Mouse (Mus musculus) MEL-GATA-1-ER (cell line): Measurements from ENCODE around the gene Cpa5.

Source experiments
- DNase-seq: peaks from one replicate; pipeline ENCODE4 v3.0.0-alpha.2; 2012; ENCODE audit warnings: low read depth; ENCODE audit errors: extremely low read depth

Gene Cpa5

DNA sequence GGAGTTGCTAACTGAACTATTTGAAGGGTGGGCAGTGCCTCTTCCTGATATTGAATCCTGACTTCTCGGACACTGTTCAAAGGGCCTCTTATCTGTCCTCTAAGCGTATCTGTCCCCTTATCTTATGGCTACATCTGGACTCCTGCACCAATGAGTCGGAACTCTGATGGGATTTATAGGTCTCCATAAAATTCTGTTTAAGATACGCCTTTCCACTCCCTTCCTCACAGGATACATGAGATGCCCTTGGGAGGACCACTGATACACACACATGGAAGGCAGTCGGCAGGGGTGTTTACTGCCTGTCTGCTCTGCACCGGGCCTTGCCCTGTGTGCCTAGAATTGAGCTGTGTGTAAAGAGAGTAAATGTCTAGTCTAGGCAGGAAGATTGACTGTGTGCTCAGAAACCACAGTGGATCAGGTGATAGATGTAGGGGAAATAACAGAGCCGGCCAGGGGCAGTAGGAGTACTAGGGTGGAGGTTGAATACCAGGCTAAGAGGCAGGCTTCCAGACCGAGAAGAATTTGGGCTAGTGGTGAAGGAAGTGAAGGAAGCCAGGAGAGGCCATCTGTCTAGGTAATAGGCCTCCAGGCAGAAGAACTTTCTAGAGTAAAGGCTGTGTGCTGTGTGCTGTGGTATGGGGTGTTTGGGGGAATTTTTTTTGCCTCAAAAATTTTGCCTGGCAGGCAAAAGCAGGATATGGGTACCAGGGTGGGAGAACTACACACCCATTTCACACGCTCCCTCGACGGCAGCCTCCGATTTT, 33.1 kb downstream of the Cpa5 start:
- no peak for DNase-seq

DNA sequence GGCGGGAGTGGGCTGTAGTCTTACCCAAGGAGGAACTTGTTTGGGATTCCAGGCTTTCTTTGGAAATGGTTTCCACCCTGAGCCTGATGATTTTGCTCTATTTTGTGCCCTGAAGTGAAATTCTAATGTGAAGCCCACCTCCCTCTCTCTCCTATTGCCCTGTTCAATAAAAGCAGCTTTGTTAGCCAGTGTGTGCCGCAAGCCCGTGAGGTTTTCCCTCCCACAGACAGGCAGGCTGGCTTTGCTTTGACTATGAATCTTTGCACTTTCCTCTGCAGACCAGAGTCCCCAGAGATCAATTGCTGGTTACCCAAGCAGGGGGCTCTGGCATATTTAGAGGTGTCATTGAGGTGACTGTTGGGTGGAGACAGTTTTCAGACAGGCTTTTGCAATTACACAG, 33.7 kb downstream of the Cpa5 start:
- DNase-seq, result no peak

DNA sequence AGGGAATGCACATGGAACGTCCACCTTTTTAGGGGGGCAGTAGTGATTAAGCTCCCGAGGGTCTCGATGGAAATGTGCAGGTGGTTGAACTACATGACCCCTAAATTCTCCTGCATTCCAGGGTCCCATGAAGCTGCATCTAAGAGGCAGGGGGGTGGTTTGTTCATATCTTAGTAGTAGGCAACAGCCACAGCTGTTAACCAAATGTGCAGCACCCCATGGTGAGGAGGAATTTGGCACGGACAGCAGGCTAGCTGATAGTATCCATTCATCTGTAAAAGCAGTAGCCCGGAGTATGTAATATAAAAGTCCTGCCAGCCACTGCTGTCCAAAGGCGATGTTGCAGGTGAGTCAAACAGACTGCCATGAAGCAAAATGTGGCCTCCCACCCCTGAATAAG, 34.6 kb downstream of the Cpa5 start:
- no peak for DNase-seq

DNA sequence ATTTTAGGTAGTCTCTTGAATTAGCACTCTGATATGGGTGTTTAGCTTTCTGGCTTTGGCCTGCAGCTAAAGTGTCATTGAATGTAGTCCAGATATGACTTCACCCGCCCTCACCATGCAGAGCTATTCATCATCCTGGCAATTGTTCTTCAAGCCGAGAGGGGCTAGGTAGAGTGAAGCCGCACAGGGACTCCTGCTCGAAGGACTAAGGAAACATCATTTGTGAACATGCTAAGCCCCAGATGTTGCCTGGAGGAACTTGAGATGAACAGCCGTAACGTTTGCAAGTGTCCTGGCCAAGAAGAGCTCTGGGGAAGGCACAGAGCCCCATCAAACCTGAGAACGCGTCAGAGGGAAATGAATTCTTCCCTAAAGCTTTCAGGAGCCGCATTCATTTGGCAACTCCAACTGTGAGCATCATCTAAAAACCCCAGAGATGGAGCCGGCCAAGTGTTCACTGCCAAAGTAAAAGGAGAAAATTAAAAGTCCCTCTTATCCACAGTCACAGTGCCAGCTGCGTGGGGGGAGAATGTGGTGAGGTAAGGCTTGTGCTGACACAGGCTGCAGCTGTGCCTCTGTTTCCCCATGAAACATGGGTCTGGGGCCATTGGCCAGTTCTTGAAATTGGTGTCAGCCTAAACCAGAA, 39.0 kb downstream of the Cpa5 start:
- no peak for DNase-seq

DNA sequence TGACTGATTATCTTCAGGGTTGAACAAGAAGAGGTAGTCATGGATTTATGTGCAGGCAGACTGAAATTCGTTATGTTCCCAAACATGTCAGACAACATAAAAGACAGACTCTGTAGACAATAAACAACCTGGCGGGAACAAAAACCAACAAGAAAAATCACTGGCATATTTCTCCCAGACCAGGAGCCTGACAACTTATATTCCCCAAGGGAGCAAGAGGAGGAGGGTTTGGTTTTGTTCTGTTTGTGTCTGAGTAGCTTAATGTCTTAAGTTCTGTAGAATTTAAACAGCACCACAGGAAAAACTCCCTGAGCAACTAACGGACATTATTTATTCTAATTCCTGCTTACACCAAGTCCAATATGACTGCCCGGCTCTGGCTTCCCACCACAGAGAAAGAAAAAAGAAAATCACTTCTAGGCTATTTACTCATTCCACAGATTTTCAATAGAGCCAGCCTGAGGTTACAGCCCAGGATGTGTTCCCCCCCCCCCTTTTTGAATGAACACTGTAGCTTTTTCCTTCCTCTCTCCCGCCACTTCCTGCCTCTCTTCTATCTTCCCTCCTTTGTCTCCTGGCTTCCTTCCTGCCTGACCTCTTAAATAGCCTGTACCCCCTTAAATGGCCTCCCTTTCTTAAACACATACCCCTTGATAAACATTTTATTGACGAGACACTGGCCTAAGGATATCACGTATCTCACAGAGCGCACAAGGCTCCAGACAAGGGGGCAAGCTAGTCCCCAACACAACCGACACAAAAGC, 41.8 kb downstream of the Cpa5 start:
- DNase-seq, result no peak

DNA sequence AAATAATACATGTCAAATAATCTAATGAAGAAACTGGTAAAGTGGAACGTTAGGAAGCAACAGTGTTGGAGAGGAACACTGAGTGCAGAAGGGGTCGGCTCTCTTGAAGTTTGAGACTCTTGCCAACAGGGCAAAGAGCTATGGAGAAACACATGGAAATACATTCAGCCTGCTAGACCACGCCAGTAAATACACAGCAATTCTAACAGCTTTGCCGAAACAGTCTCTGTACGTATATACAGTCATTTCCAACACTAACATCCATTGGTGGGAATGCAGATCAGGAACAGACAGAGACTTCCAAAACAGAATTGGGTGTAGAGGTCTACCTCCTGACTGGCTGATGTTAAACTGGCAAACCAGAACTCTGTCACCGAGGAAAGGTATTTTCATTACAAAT, 42.7 kb downstream of the Cpa5 start:
- no peak for DNase-seq

DNA sequence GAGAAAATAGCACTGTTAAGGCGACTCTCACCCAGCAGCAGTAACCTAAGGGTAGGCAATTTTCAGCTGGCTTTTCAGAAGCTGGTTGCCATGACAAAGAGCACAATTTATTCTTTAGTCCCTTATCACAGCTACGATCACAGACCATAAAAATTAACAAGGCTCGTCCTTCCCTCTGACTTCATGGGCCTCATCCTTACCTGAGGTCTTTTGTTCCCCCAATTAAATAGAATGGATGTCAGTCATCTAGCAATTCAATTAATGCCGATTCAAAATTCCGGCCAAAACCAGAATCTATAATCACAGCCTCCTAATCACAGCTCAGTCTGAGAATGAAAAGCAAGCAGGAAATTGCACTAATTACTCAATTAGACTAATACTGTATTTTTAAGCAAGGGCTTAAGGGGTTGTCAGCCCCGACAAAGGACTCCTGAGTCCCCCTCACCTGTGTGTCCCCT, 43.6 kb downstream of the Cpa5 start:
- no peak for DNase-seq

DNA sequence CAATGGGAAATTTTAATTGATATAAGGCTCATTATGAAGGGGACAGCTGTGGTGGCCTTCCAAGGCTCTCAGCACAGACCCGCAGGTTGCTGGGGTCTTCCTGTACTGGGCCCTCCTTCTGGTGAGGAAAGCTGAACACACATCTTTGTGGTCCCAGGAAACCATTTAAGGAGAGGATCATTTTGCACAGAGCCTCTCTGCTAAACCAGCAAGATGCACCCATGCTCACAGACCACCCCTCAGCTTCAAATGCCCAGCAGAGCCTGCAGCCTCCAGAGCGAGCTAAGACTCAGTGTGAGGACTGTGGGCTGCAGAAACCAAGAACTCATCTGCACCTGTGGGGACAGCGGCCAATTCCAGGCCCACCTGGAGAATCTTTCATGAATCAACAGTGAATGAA, 44.1 kb downstream of the Cpa5 start:
- DNase-seq, result no peak

DNA sequence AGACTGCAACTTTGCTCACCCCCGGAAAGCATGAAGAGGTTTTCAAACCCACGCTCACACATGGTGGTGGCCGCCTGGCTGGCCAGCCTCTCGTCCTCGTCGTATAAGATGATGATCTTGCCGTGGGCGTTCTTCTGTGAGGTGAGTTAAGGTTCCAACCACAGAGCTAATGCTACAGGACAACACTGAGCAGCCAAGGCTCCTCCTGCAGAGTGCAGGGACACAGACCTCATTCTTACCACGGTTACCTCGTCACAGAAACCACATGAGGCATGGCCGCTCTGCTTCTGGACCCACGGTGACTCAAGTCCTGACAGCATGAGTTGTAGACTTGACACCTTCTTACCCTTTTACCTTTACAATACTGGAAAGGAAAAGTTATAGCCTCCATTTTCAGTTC, 46.5 kb downstream of the Cpa5 start:
- no peak for DNase-seq

DNA sequence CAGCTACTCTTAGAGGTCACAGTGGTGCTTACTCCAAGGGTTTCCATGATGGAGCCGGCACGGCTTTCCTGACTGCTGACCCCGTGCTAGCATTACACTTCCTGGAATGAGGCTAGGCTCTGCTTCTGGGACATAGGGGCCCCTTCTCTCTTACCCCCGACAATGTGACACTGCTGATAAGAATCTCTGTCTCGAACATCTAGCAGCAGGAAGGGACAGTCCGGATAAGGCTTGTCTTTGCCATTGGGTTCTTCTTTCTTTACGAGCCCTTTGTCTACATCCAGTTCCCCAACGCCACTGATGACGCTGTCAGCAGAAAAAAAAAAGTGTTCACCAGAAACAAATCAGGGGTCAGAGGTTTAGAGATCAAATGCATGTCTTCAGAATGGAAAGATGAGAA, 47.8 kb downstream of the Cpa5 start:
- DNase-seq, result no peak

DNA sequence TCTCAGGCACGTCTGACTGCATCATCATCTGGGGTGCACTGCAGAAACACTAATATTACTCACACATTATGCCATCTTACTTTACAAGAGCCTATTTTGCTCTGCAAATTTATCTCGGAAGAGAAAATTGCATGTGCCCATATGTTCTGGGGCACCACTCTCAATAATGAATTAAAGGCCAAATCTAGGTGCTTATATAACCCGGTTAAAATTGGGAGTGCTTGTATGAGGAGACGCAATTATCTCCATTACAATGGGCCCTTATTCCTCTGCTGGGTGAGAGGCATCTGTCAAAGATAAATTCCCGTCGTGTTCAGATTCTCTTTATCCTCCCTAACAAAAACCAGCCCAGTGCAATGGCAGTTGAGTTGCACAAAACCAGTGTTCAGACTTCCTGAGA, 54.0 kb downstream of the Cpa5 start:
- DNase-seq, result no peak

DNA sequence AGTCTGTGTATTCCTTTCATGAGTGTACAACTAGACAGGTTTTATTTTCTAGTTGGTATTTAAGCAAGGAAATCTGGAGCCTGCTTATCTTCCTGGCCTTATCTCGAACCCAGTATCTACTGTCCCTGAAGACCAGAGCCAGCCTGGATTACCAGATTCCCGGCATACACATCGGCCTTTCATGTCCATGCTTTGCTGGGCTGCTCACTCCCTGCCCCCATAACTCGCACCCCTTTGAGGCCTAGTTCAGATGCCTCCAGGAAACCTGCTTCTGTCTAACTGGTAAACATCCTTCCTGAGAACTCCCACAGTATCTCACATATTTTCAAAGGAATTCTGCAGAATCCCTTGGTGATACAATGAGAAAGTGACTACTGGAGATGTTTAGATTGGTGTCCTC, 54.5 kb downstream of the Cpa5 start:
- DNase-seq, result no peak

DNA sequence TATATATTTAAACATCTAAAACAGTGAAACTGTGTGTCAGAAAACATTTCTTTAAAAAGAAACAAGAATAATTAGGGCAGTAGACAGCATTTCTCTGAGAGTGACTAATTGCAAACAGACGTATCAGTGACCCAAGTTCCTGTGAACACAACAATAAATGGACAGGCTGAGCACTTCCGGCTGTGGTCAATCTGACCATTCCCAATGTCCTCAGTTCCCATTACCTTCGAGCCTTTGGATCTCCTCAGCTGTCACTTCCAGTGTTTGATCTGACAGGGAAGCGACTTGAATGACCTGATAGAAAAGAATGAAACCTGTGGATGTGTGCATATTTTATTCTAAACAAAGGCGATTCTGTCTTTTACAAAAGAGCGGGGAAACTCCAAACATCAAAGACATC, 55.2 kb downstream of the Cpa5 start:
- no peak for DNase-seq

DNA sequence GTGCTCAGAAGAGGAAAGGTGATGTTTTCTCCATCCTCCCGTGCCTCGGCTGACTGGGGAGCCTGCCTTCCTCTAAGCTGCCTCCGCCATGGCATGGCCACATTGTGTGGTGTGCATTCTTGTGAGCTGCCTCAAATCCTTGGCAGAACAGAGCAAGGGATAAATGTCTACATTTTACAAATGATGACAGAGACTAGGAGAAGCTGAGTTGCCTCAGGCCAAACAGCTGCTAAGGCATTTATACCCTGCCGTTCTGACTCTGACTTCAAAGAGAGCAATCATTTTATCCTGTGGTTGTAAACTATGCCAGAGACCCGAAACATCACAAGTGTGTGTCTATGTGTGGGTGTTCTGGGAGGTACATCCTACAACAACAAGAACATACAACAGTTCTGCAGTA, 56.8 kb downstream of the Cpa5 start:
- no peak for DNase-seq

DNA sequence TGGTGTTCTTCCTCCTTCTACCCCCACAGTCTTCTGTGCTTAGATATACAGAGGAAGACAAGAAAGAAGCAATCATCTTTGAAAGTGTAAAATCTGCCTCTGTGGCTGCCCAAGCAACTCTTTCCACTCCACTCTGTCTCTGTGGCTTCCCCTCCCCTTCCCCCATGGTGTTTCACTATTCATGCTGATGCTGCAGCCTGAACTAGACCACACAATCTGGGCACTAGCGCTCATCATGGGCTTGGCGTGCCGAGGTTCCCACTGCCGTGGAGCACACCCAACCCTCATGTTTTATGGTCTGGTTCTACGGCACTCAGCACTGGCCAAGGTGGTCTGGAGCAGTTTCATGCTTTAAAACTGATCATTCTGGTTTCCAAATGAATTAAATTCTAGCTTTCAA, 60.9 kb downstream of the Cpa5 start:
- no peak for DNase-seq

DNA sequence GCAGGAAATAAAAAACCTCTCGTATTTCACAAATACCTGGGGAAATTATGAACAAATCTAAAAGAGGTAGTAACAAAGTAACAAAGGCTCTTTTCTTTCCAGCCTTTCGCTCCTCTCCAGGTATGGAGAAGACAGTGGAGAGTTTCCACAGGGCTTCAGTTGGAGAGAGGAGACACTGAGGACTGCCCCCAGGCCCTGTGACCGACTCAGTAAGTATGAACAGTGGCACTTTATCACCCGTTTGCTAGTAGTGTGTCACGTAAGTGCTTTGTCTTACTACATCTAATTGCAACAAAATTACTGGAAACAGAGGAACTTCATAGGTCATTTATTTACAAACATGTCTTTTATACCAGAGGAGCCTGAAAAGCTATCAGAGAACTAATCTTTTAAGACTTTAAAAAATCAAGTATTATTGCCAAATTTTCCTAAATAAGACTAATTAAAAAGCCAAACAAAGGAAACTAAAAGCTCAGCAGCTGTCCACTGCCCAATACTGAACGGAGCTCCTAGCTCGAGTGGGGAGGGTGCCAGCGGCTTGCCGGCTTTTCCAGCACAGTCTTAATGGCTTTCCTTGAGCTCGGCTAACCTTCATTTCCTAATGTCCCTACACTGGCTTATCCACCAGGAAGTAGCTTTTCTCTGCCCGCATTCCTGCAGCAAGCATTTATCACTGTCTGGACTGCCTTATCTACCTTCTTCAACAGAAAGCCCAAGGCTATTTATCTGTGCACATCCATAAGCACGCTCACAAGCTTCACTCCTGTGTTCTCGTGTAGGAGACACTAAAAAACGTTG, 63.2 kb downstream of the Cpa5 start:
- no peak for DNase-seq

DNA sequence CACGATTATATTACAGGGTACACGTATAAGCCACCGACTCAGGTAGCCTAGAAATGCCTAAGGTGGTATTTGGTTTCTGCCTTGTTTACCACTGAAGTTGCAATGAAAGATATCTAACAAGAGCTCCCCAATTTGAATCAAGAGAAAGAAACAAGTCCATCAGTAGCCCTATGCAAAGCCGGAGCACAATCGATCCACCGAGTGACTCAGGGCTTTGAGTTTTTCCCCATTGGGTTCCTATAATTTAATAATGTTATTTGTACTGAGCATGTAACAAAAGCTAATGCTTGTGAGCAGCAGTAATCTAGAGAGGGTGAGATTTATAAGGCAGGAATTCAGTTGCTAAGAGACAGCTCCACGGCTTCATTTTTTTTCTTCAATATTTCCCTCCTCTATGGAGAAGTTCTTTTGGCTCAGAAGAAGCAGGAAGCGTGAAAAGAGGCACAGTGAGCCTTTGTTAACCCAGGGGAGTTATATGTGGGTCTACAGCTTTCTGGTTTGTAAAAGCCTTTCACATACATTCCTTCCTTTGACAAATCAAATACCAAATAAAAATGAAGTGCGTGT, 64.0 kb downstream of the Cpa5 start:
- no peak for DNase-seq

DNA sequence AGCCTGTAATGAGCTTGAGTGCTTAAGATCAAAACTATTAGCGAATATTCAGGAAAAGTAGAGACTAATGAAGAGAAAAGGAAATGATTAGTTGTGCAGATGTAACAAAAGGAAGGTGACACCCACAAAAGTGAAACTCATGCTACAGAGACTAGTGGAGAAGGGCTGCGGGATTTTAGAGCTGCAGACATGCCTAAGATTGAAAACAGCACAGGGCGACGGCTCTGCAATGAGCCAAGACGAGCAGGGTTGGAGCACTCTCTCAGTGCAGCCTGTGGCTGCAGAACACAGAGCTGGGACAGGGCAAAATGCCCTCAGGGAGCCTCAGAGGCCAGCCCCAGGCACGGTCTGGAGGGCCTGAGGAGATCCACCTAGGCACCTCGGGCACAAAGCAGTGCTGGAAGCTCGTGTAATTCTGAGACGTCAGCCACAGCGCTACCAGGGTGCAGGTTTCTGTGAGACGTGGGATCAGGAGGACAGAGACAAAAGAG, 64.5 kb downstream of the Cpa5 start:
- DNase-seq, result no peak

DNA sequence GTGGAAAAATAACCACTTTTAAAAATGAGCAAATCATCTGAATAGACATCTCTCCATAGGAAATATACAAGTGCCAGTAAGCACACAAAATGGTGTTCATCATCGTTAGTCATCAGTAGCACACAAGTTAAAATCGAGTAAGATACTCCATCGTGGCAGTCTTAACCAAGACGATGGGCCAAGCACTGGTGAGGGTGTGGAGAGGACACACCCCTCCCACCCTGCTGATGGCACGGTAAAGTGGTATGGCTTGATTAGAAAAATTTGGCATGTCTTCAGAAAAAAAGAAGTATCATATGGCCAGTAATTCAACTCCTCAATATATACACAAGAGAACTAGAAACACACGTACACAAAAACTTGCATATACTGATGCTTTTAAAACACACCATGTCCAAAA, 65.7 kb downstream of the Cpa5 start:
- DNase-seq, result no peak

DNA sequence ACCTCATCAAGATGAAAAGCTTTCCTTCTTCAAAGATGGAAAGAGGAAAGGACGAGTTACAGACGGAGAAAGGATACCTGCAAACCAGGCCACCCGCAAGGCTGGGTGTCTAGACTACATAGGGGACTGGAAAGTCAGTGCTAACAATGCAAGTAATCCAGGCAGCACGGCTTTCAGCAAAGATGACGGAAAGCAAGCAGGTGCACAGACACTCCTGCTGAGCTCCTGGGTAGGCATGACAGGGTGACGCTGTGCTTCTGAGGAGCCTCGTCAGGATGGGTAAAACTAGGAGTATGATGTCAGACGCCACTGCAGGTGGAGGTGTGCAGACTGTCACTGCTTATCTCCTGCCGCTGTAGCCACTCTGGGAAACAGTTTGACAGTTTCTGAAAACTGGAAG, 66.8 kb downstream of the Cpa5 start:
- no peak for DNase-seq

DNA sequence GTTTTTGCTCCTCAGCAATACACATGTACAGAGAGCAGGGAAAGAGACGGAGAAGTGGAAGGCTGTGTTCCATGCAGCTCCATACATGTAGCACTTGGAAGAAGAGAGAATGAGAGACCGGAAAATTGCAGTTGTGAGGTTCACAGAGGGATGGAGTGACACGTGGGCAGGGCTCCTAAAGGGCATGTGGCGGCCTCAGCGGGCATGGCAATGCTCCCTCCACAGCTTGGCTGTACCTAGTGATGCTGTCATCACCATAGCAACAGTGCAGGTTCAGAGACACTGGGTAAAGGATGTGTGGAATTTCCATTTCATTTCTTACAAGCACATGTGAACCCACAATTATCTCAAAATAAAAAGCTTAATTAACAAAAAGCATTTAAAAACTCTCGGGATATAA, 67.7 kb downstream of the Cpa5 start:
- no peak for DNase-seq
